Comparison of ENCODE assay signal across 8 mouse cellular contexts in genomic region chr5:121451644-121452025, GRCm38 (mm10). TPM values are rescaled to one million over a fixed set of nuclear protein-coding genes. Genes with fewer than 3 reads are reported as not detected.
DNase-seq lines count a peak whose midpoint lies in the region; ATAC-seq lines count a peak whose summit lies in the region.

Tmem116 (plus strand) TSS chr5:121451893.

- 0% methylated on average over 17 of the region's 17 CpGs for WGBS in embryonic facial prominence, embryonic 14.5 days
- 1% methylated on average over 17 of the region's 17 CpGs for WGBS in limb, embryonic 12.5 days
- 0% methylated on average over 17 of the region's 17 CpGs for WGBS in midbrain, embryonic 13.5 days

- ATAC-seq in embryonic facial prominence, embryonic 14.5 days (ENCODE audit: low read depth) = no peak
- ATAC-seq in limb, embryonic 12.5 days (ENCODE audit: insufficient number of reproducible peaks, insufficient read depth, low FRiP score, low TSS enrichment, low read depth) = peak; percentile 26; the same call in 1 of the 2 replicates
- ATAC-seq in midbrain, embryonic 13.5 days = peak; percentile 31

- peak within 1 kb of the TSS; percentile 84 for H3K4me2 ChIP-seq in embryonic facial prominence, embryonic 14.5 days (ENCODE audit: low read depth, low read length)
- H3K4me2 ChIP-seq in limb, embryonic 12.5 days = peak within 1 kb of the TSS; percentile 80
- H3K4me2 ChIP-seq in midbrain, embryonic 13.5 days (replicated peaks) = peak within 1 kb of the TSS; percentile 85

- peak within 1 kb of the TSS; percentile 98 for H3K9ac ChIP-seq in embryonic facial prominence, embryonic 14.5 days (ENCODE audit: low read depth, low read length)
- H3K9ac ChIP-seq in limb, embryonic 12.5 days (replicated peaks) = peak within 1 kb of the TSS; percentile 93
- H3K9ac ChIP-seq in midbrain, embryonic 13.5 days (replicated peaks) = peak within 1 kb of the TSS; percentile 93

- peaks cover 8% of the 10 kb centered on the region for H3K4me1 ChIP-seq in embryonic facial prominence, embryonic 14.5 days (ENCODE audit: control insufficient read depth, insufficient read depth, low read length)
- peaks cover 30% of the 10 kb centered on the region for H3K4me1 ChIP-seq in limb, embryonic 12.5 days (replicated peaks)
- peaks cover 32% of the 10 kb centered on the region for H3K4me1 ChIP-seq in midbrain, embryonic 13.5 days (replicated peaks)

- H3K9me3 ChIP-seq in embryonic facial prominence, embryonic 14.5 days (ENCODE audit: control insufficient read depth, low read length) = no peaks in the 10 kb centered on the region
- no peaks in the 10 kb centered on the region for H3K9me3 ChIP-seq in limb, embryonic 12.5 days
- H3K9me3 ChIP-seq in midbrain, embryonic 13.5 days = no peaks in the 10 kb centered on the region

- H3K4me3 ChIP-seq in embryonic facial prominence, embryonic 14.5 days (ENCODE audit: low read depth, low read length) = peak within 1 kb of the TSS; percentile 98
- H3K4me3 ChIP-seq in limb, embryonic 12.5 days (replicated peaks) = peak within 1 kb of the TSS; percentile 84
- H3K4me3 ChIP-seq in midbrain, embryonic 13.5 days (replicated peaks) = peak within 1 kb of the TSS; percentile 76

- DNase-seq in heart, adult 11 months = peak; percentile 96
- no peak for DNase-seq in heart, postnatal 25 days (ENCODE audit: low spot score)
- DNase-seq in adrenal gland, postnatal 36 days = peak; percentile 56 to 70
- peak; percentile 49 for DNase-seq in embryonic facial prominence, embryonic 14.5 days (ENCODE audit: low spot score)
- peak; percentile 40 for DNase-seq in heart, postnatal 4 days
- DNase-seq in left cerebral cortex, postnatal 36 days (ENCODE audit: low spot score in 2 of 2) = no peak

- H3K27ac ChIP-seq in embryonic facial prominence, embryonic 14.5 days (replicated peaks; ENCODE audit: low read depth, low read length) = peak within 1 kb of the TSS; percentile 97
- H3K27ac ChIP-seq in limb, embryonic 12.5 days = peak within 1 kb of the TSS; percentile 93
- H3K27ac ChIP-seq in midbrain, embryonic 13.5 days = peak within 1 kb of the TSS; percentile 94

- intact Hi-C loops in heart, postnatal 25 days (cut with DNase I) = loop anchor here (2.0 kb wide), 1 partner anchor 25 kb away; no protein-coding TSS in a partner anchor
- intact Hi-C loops in left cerebral cortex, postnatal 36 days (cut with DNase I) = no loop called here

- no peaks in the 10 kb centered on the region for H3K27me3 ChIP-seq in embryonic facial prominence, embryonic 14.5 days (replicated peaks; ENCODE audit: control insufficient read depth, insufficient read depth, low read length)
- no peaks in the 10 kb centered on the region for H3K27me3 ChIP-seq in limb, embryonic 12.5 days
- H3K27me3 ChIP-seq in midbrain, embryonic 13.5 days = no peaks in the 10 kb centered on the region

- H3K36me3 ChIP-seq in embryonic facial prominence, embryonic 14.5 days (ENCODE audit: control insufficient read depth, insufficient read depth, low read length) = peaks cover 32% of the 10 kb centered on the region
- H3K36me3 ChIP-seq in limb, embryonic 12.5 days = peaks cover 36% of the 10 kb centered on the region
- H3K36me3 ChIP-seq in midbrain, embryonic 13.5 days = peaks cover 28% of the 10 kb centered on the region

RNA-seq across cellular contexts. Expression of gene Tmem116, which starts in this region (rescaled TPM):
- 10 to 100 TPM in 1 of 2 experiments, 1 to 10 TPM in 1; 8.2 to 10.1 TPM for total RNA-seq in heart, postnatal 25 days (2021)
- total RNA-seq in adrenal gland, postnatal 36 days (2021) = 1 to 10 TPM; 3.5 to 6.9 TPM
- 2.6 and 3.6 TPM in 2 replicates for polyA plus RNA-seq in embryonic facial prominence, embryonic 14.5 days (2014; fragmentation: Nextera tagmentation; extraction: Ambion mirVana)
- 1 to 10 TPM; 5.5 to 5.6 TPM for total RNA-seq in heart, postnatal 4 days (2021)
- 0.81 and 2.3 TPM in 2 replicates for polyA plus RNA-seq in limb, embryonic 12.5 days (2016; fragmentation: Nextera tagmentation; extraction: Ambion mirVana)
- polyA plus RNA-seq in midbrain, embryonic 13.5 days (2015; fragmentation: Nextera tagmentation; extraction: Ambion mirVana) = 1.2 and 1.6 TPM in 2 replicates
- total RNA-seq in left cerebral cortex, postnatal 36 days (2021) = 1 to 10 TPM; 9.2 to 9.4 TPM

Comparison
In these comparisons a context has a peak if more than half of its experiments do, and no peak if none do; other contexts are left out.
1. DNase-seq: peak in heart, adult 11 months (single experiment), adrenal gland, postnatal 36 days (2 of 2), embryonic facial prominence, embryonic 14.5 days (single experiment) and heart, postnatal 4 days (single experiment); none in heart, postnatal 25 days (single experiment) and left cerebral cortex, postnatal 36 days (0 of 2).
2. Peak in every context shown above with its lines, with median percentiles within 50 percentile points of each other: H3K27ac ChIP-seq, H3K4me2 ChIP-seq, H3K4me3 ChIP-seq and H3K9ac ChIP-seq.